Comparison of ENCODE assay signal across 20 mouse cellular contexts in the genomic region with DNA sequence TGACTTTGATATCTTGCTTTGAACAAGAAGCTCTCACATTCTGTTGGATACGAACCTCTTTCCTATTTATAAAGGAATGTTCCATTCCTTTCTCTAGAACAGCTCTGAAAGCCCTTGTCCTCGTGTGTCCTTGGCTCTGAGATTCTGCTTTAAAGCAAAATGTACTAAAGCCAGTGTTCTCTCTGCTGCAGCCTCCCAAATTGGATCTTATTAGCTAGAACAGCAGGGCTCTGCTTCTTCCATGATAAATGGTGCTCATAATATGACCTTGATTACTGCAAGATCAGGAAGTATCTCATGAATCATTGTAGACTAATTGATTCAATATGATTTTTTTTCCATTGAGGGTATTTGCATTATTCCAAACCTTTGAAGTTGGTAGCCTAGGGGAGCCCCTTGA.
"Had no signal": no experiment of that assay in that cellular context is flagged by ENCODE, and none has a peak within 500 bp of the region (broad histone marks: within the 10 kb centered on the region; RNA-seq: fewer than 3 reads in every experiment).

No protein-coding gene starts in this region.

- H3K4me1 ChIP-seq: limb, embryonic 12.5 days; limb, embryonic 15.5 days; midbrain, embryonic 10.5 days; neural tube, embryonic 12.5 days; neural tube, embryonic 15.5 days; stomach, embryonic 15.5 days had no signal

- H3K4me2 ChIP-seq: limb, embryonic 12.5 days; limb, embryonic 15.5 days; liver, embryonic 11.5 days; lung, embryonic 14.5 days; neural tube, embryonic 12.5 days; neural tube, embryonic 15.5 days; stomach, embryonic 15.5 days had no signal

- H3K27me3 ChIP-seq: limb, embryonic 12.5 days; limb, embryonic 15.5 days; neural tube, embryonic 12.5 days; neural tube, embryonic 15.5 days; stomach, embryonic 15.5 days had no signal

- H3K9me3 ChIP-seq: limb, embryonic 12.5 days; limb, embryonic 15.5 days; midbrain, embryonic 10.5 days; neural tube, embryonic 12.5 days; neural tube, embryonic 15.5 days; stomach, embryonic 15.5 days had no signal

- H3K36me3 ChIP-seq: limb, embryonic 12.5 days; limb, embryonic 15.5 days; midbrain, embryonic 10.5 days; neural tube, embryonic 12.5 days; neural tube, embryonic 15.5 days; stomach, embryonic 15.5 days had no signal

- DNase-seq: kidney, adult 18-20 months; left cerebral cortex, postnatal 4 days; liver, postnatal 0 days; lung, embryonic 14.5 days; midbrain, embryonic 14.5 days; right cerebral cortex, adult 18-20 months; right cerebral cortex, postnatal 14 days; right cerebral cortex, postnatal 4 days; spleen, adult 18-20 months; thymus, postnatal 36 days had no signal

- H3K4me3 ChIP-seq: limb, embryonic 12.5 days; limb, embryonic 15.5 days; midbrain, embryonic 10.5 days; neural tube, embryonic 12.5 days; neural tube, embryonic 15.5 days; stomach, embryonic 15.5 days had no signal

- H3K27ac ChIP-seq: limb, embryonic 12.5 days; limb, embryonic 15.5 days; liver, embryonic 14.5 days; macrophage; midbrain, embryonic 10.5 days; neural tube, embryonic 12.5 days; neural tube, embryonic 15.5 days; stomach, embryonic 15.5 days had no signal

- H3K9ac ChIP-seq: limb, embryonic 12.5 days; limb, embryonic 15.5 days; liver, embryonic 14.5 days; liver, postnatal 0 days; lung, embryonic 14.5 days; neural tube, embryonic 12.5 days; neural tube, embryonic 15.5 days; stomach, embryonic 15.5 days had no signal

- ATAC-seq: liver, postnatal 0 days; lung, postnatal 0 days had no signal
